Mouse (Mus musculus) liver, postnatal 0 days (tissue): ENCODE measurements at regions not wholly inside any gene's neighbourhood (a gene's known extent, or its start where the extent isn't known, plus 50 kb on each side); places are given as distances from the start of the nearest gene placed in this dataset.

Source experiments
- CTCF ChIP-seq: sonication (generic); IDR thresholded peaks from 2 replicates; pipeline ENCODE4 v1.5.1; 2016; ENCODE audit warnings: antibody characterized with exemption, low read depth
- EP300 ChIP-seq: IDR thresholded peaks from 2 replicates; pipeline ENCODE4 v1.6.1; 2016; ENCODE audit warnings: antibody characterized with exemption, low read depth, mild to moderate bottlenecking

DNA sequence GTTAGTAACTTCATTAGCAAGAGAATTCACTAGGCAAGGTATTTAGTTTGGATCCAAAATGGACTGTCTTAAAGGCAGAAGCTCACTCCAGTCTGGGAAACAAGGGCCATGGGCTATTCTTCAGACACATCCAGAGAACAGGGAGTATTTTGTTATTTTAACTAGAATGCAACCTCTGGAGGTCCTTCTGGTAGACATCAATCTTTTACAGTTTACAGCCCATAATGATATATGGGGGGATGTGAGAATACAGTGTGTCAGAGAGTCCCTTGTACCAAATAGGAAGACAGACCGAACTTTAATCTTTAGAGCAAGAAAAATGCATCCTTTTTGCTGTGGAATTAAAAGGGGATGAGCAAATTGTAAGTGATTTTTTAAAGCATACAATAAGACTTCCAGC, 157.6 kb upstream of the Nrp1 start:
- no peak for TF ChIP-seq CTCF
- no peak for TF ChIP-seq EP300
